Mouse (Mus musculus) gastrocnemius, postnatal 14 days (tissue): ENCODE results near the gene Rbfox3. TPM values are rescaled to one million over a fixed set of nuclear protein-coding genes. Genes with fewer than 3 reads are reported as not detected.
"Not testable (repeated sequence)": the region's sequence is repeated elsewhere in the genome, so short reads cannot be mapped to it uniquely, and the experiment has no call there.

Source experiments
- DNase-seq: peaks from one replicate; pipeline ENCODE4 v3.0.0; 2021; ENCODE audit warnings: mixed read lengths
- intact Hi-C: fragments of 180-260 bp; cut with DNase I; formaldehyde crosslinking; loops from one replicate; pipeline ENCODE4 v1.15.1; 2025; ENCODE audit warnings: low total_unique reads
- total RNA-seq, 2 experiments: library from RNA; stranded (reverse); gene quantifications; 2 replicates each; pipeline ENCODE4 v1.2.3; 2021

Rbfox3 gene
- total RNA-seq, 2 experiments from 2014 or later: 0.20 to 0.27 TPM

- intact Hi-C loops, DNase-seq: not testable (repeated sequence)
These were observed 136.6 kb downstream of the Rbfox3 start for GRCm38 (mm10) chr11:118774777-118775176.

- intact Hi-C loops: no loop called here
These were observed 138.3 kb downstream of the Rbfox3 start for GRCm38 (mm10) chr11:118773076-118773583.

GRCm38 (mm10) chr11:118771358-118771757, 140.0 kb downstream of the Rbfox3 start:
- intact Hi-C loops: no loop called here
- DNase-seq: no peak

More at GRCm38 (mm10) chr11:118773076-118773583, 138.3 kb downstream of the Rbfox3 start:
- no peak for DNase-seq

- no peak for DNase-seq
- intact Hi-C loops: no loop called here
These were observed 140.6 kb downstream of the Rbfox3 start for GRCm38 (mm10) chr11:118770789-118771188.

- intact Hi-C loops: no loop called here
- DNase-seq: no peak
These were observed 141.9 kb downstream of the Rbfox3 start for GRCm38 (mm10) chr11:118769542-118769941.

- intact Hi-C loops: no loop called here
- DNase-seq: no peak
These were observed 143.0 kb downstream of the Rbfox3 start for GRCm38 (mm10) chr11:118768441-118768840.

GRCm38 (mm10) chr11:118767411-118767810, 144.0 kb downstream of the Rbfox3 start:
- no peak for DNase-seq
- intact Hi-C loops: no loop called here

- intact Hi-C loops: no loop called here
- no peak for DNase-seq
These were observed 151.0 kb downstream of the Rbfox3 start for GRCm38 (mm10) chr11:118760296-118760988.

GRCm38 (mm10) chr11:118759228-118759627, 152.2 kb downstream of the Rbfox3 start:
- intact Hi-C loops: no loop called here

GRCm38 (mm10) chr11:118758277-118758990, 153.0 kb downstream of the Rbfox3 start:
- intact Hi-C loops: no loop called here
- DNase-seq: no peak

More at GRCm38 (mm10) chr11:118759228-118759627, 152.2 kb downstream of the Rbfox3 start:
- DNase-seq: no peak

- intact Hi-C loops: no loop called here
- DNase-seq: no peak
These were observed 153.9 kb downstream of the Rbfox3 start for GRCm38 (mm10) chr11:118757488-118757887.

GRCm38 (mm10) chr11:118755003-118755402, 156.4 kb downstream of the Rbfox3 start:
- intact Hi-C loops: no loop called here
- no peak for DNase-seq

- intact Hi-C loops: no loop called here
- no peak for DNase-seq
These were observed 156.9 kb downstream of the Rbfox3 start for GRCm38 (mm10) chr11:118754535-118754934.

- DNase-seq: peak; percentile 38
- intact Hi-C loops: no loop called here
These were observed 159.3 kb downstream of the Rbfox3 start for GRCm38 (mm10) chr11:118751879-118752616.

- DNase-seq: no peak
- intact Hi-C loops: no loop called here
These were observed 160.6 kb downstream of the Rbfox3 start for GRCm38 (mm10) chr11:118750745-118751330.

GRCm38 (mm10) chr11:118749541-118749940, 161.9 kb downstream of the Rbfox3 start:
- intact Hi-C loops: no loop called here
- DNase-seq: no peak

- intact Hi-C loops: no loop called here
- DNase-seq: no peak
These were observed 162.8 kb downstream of the Rbfox3 start for GRCm38 (mm10) chr11:118748622-118749021.

GRCm38 (mm10) chr11:118745279-118745678, 166.1 kb downstream of the Rbfox3 start:
- no peak for DNase-seq
- intact Hi-C loops: no loop called here

- peak; percentile 72 for DNase-seq
- intact Hi-C loops: loop anchor here (5.0 kb wide), 1 partner anchor 97 kb away; no protein-coding TSS in a partner anchor
These were observed 166.6 kb downstream of the Rbfox3 start for GRCm38 (mm10) chr11:118744782-118745181.
